Mouse (Mus musculus) bone marrow, adult 2 months (tissue): ENCODE results near the gene Cldn15.

Source experiments
- CTCF ChIP-seq: fragments of 200-500 bp; IDR thresholded peaks from 2 replicates; pipeline ENCODE4 v1.5.1; 2011; ENCODE audit warnings: low read length, control low read depth; ENCODE audit not compliant: control insufficient read depth, insufficient read depth
- POLR2A ChIP-seq: fragments of 200-500 bp; IDR thresholded peaks from 2 replicates; pipeline ENCODE4 v1.6.1; 2011; ENCODE audit warnings: low read depth, mild to moderate bottlenecking, control low read depth, low read length, borderline replicate concordance; ENCODE audit not compliant: control insufficient read depth

GRCm38 (mm10) chr5:136961334-136961982, 5.0 kb upstream of the Cldn15 start:
- TF ChIP-seq CTCF, result no peak
- TF ChIP-seq POLR2A, result no peak
